Mouse (Mus musculus): ENCODE results near the gene Zfp760.
"Not testable (repeated sequence)": the region's sequence is repeated elsewhere in the genome, so short reads cannot be mapped to it uniquely, and the experiment has no call there.

The Zfp760 gene

DNA sequence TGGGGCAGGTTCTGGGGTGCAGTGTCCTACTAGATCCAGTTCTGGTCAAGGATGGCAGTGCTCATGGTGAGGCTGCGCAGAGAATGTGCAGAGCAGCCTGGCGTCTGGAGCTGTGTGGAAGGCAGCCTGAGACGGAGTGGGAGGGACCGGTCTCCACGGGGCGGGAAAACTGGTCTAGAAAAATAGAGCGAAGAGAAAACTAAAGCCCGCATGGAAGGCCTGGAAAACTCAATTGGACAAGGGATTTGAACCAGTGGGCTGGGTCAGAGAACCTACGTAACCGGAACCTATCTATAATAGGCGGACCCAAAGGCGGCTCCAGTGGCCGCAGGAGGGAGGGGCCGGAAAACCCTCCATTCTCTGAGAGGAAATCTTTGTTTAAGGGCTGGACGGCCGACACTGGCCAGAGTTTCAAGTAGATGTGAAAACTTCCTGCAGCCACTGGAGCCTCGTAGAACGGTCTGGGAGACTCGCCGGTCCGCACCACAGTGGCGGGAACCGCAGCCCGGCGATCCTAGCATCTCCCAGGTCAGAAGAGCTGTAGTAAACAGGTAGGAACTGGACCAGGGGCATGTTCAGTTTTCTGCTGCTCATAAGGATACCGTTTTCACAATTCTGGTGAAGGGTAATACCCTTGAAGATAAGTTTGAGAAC lies at the start of gene Zfp760:
Gene Zfp760, plus strand, starts transcription at position 399 of the 654 bp plus-strand sequence.
- peak; percentile 71 for DNase-seq (ENCODE audit: extremely low read depth, low read depth, low spot score)

DNA sequence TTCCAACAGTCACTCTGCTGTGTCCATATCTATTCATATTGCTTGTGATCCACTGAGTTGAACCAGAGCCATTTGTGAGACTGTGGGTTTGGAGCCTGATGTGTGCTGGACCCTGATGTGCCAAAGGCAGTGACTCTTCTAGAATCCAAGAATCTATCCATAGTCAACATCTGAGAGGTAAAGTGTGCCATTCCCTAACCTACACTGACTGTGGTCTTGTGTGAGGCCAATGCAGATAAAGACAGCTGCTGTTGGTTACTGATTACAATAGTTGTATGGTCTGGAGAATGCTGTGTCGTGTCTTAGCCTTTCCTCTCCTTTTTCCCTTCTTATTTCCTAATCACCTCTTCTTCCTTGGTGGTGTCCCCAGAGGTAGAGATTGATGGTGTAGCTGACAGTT lies 28.7 kb upstream of the Zfp760 start:
- not testable (repeated sequence) for DNase-seq (ENCODE audit: extremely low read depth, low read depth, low spot score)

DNA sequence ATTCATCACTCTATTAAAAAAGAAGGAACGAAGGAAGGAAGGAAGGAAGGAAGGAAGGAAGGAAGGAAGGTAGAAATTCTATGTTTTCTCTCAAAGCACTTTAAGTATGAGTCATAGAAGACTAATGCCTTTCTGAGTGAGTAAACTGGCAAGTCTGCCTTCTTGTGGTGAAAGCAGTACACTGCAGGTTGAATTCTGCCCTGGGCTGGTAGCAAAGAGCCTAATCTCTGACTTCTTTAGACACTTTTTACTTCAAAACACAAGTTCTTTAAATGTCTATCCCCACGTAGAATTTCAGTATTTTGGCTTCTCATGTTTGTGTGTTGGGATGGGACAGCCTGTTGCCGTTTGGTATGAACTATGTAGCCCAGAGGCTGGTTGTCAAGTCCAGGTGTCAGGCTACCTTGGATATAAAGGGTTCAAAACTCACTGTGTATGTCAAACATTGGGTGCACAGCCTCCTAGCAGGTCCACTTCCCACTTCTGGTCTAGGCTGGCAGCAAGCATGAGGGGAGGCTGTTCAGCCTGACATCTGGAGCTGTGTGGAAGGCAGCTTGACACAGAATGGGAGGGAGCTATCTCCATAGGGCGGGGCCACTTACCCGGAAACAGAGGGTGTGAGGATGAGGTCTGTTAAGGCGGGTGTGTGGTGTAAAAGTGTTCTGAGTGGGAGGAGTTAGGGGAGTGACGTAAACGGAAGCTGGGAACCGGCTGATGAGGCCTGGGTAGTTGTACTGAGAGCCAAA lies 28.1 kb upstream of the Zfp760 start:
- DNase-seq (ENCODE audit: extremely low read depth, low read depth, low spot score), result peak; percentile 49

DNA sequence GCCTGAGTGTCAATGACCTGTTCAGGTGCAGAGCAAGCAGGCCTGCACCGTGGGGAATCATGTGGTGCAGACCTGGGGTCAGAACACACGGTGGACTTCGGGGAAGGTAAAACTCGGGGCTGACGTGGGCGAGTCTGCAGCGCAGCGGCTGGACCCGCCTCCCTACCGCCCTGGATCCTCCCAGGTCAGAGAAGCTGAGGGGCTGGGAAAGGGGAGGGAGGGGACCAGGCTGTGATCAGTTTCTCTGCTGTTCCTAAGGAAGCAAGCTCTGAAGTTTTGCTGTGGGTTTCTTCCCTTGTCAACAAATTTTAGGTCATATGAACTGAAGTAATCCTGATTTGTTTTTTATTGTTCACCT lies 27.5 kb upstream of the Zfp760 start:
- not testable (repeated sequence) for DNase-seq (ENCODE audit: extremely low read depth, low read depth, low spot score)

DNA sequence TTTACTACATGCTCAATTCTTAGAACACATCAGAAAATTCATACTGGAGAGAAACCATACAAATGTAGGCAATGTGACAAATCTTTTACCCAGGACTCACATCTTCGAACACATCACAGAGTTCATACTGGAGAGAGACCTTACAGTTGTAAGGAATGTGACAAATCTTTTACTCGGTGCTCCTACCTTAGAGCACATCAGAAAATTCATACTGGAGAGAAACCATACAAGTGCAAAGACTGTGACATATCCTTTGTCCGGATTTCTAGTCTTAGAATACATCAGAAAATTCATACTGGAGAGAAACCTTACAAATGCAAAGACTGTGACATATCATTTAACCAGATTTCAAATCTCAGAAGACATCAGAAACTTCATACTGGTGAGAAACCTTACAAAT lies 16.0 kb upstream of the Zfp760 start, which contains the start of gene Gm10226:
Gene Gm10226, plus strand, starts transcription at position 301 of the 400 bp plus-strand sequence.
- DNase-seq (ENCODE audit: extremely low read depth, low read depth, low spot score), result no peak

- no peak for DNase-seq (ENCODE audit: extremely low read depth, low read depth, low spot score)
These were observed 14.2 kb upstream of the Zfp760 start for GRCm38 (mm10) chr17:21693342-21693741.

- no peak for DNase-seq (ENCODE audit: extremely low read depth, low read depth, low spot score)
These were observed 11.5 kb upstream of the Zfp760 start for GRCm38 (mm10) chr17:21696073-21696472.

DNA sequence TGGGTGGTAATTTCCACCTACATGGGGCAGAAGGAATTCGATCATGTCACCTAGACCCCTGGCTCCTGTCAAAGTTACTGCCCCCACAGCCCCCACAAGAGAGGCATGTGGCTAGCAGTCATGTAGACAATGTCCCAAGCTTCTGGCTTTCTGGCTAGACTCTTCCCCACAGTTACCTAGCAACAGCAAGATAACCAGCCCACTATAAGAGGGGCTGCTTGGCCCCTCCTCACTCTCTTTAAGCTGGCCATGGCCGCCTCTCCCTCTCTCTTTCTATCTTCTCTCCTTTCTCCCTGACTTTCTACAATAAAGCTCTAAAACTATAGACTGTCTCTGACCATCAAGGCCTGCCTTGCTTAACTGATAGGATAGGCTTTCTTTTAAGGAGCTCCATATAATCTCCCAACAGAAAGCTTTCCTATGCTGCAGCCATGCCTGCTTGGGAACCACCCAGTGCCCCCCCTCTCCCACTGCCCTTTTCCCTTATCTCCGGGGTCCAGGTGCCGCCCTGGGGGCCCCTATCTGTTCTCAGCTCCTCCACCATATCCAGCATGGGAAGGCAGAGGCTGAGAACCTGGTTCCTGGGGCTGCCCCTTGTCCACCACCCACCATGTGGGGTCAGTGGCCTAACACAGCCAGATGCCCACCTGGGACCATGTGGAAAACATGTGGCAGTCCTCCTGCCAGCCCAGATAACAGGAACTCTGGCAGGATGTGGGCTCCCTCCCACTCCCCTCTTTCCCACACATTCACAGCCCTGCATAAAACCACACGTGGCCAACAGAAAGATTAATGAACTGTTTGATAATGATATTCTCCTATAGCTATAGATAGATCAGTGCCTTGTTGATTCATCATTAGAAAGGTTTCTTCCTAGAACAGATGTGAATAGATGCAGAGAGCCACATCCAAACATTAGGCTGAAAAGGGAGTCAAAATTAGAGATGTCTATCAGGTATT lies 5.0 kb upstream of the Zfp760 start:
- no peak for DNase-seq (ENCODE audit: extremely low read depth, low read depth, low spot score)

GRCm38 (mm10) chr17:21703414-21703813 lies 4.1 kb upstream of the Zfp760 start:
- no peak for DNase-seq (ENCODE audit: extremely low read depth, low read depth, low spot score)

DNA sequence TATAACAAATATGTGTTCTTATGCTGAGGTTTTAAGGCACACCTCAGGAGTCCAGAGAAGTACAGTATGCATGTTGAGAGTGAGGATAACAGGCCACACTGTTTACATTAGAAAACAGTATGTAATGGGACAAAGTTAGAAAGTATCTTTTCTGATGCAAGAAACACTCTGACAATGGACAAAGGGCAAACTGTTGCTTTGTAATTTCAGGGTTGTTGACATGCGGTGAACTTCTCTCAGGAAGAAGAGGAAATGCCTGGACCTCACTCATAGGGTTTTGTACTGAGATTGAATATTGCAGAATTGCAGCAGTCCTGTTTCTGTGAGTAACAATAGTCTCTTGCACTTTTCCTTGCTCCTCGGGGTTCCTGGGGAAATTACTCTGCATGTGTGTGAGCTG lies 860 bp downstream of the Zfp760 start:
- no peak for DNase-seq (ENCODE audit: extremely low read depth, low read depth, low spot score)

DNA sequence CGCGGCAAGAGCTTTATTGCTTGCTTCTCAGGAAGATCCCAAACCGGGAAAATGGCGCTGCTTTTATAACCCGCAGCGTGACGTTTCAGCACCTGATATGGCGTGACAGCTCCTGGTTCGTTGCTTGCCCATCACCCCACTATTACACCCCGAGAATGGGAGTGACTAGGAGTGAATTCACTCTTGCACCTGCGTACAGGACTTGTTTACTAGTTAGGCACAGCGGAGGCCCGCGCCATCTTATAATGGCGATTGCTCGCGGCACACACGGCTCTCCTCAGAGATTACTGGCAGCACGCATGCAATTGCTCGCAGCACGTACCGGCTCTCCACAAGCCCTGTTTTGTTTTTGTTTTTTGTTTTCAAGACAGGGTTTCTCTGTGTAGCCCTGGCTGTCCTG lies 23.0 kb downstream of the Zfp760 start, which contains the start of gene Zfp229:
Gene Zfp229, plus strand, starts transcription at position 301 of the 400 bp plus-strand sequence.
- DNase-seq (ENCODE audit: extremely low read depth, low read depth, low spot score), result not testable (repeated sequence)

DNA sequence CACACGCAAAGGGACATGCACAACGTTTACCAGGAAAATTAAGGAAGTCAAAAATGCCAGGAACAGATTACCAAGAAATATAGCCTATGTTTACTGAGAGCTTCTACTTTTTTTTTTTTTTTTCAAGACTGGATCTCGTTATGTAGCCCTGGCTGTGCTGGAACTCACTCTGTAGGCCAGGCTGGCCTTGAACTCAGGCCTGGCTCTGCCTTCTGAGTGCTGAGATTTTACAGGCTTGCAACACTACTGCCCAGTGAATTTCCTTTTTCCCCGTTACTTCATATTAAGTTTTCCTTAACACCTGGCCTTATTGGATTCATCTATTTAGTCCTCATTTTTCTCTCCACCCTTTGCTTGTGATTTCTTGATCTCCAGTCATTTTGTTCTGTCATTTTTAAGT lies 25.5 kb downstream of the Zfp760 start:
- DNase-seq (ENCODE audit: extremely low read depth, low read depth, low spot score), result no peak

GRCm38 (mm10) chr17:21733529-21734031 lies 26.0 kb downstream of the Zfp760 start:
- DNase-seq (ENCODE audit: extremely low read depth, low read depth, low spot score), result peak; percentile 3

DNA sequence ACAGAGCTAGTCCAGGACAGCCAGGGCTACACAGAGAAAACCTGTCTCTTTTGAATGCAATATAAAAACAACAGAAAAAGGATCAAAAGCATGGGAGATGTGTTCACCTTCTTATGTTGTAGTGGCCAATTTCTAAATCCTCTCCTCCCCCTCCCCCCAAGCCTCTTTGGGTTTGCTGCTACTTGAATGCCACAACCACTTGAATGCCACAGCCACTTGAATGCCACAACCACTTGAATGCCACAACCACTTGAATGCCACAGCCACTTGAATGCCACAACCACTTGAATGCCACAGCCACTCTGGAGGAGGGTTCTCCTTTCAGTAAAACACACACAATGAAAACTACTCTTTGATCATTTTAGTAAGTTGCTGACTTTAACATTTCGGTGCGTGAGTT lies 45.2 kb downstream of the Zfp760 start:
- no peak for DNase-seq (ENCODE audit: extremely low read depth, low read depth, low spot score)

GRCm38 (mm10) chr17:21753342-21754208 lies 46.0 kb downstream of the Zfp760 start:
- no peak for DNase-seq (ENCODE audit: extremely low read depth, low read depth, low spot score)

GRCm38 (mm10) chr17:21770336-21770735 lies 62.8 kb downstream of the Zfp760 start:
- no peak for DNase-seq (ENCODE audit: extremely low read depth, low read depth, low spot score)

All from fat pad, adult 2 months (tissue).